Mouse (Mus musculus) kidney, postnatal 0 days (tissue): ENCODE measurements around the gene Prlh. TPM values are rescaled to one million over a fixed set of nuclear protein-coding genes. Genes with fewer than 3 reads are reported as not detected.

Source experiments
- ATAC-seq: fragments of 200-750 bp; cut with Nextera tagmentation; replicated peaks from 2 replicates; pipeline ENCODE4 v1.8.0; 2017; ENCODE audit warnings: low read depth, moderate number of reproducible peaks, moderate TSS enrichment, moderate library complexity; ENCODE audit not compliant: low FRiP score
- DNase-seq: peaks from one replicate; pipeline ENCODE4 v3.0.0-alpha.2; 2016; ENCODE audit warnings: low spot score
- H3K27ac ChIP-seq: fragments of 300-500 bp; sonication (generic); 2 replicates; pipeline ENCODE4 v1.5.1; 2014; ENCODE audit warnings: mild to moderate bottlenecking
- H3K27me3 ChIP-seq: fragments of 300-500 bp; sonication (generic); 2 replicates; pipeline ENCODE4 v1.6.1; 2014; ENCODE audit warnings: low read length, mixed read lengths; ENCODE audit not compliant: insufficient read depth
- H3K36me3 ChIP-seq: fragments of 300-500 bp; sonication (generic); 2 replicates; pipeline ENCODE4 v1.6.1; 2014; ENCODE audit warnings: low read length, mixed read lengths; ENCODE audit not compliant: insufficient read depth
- H3K4me1 ChIP-seq: fragments of 300-500 bp; sonication (generic); replicated peaks from 2 replicates; pipeline ENCODE4 v1.6.1; 2014; ENCODE audit warnings: antibody characterized with exemption, low read length, mixed read lengths; ENCODE audit not compliant: insufficient read depth
- H3K4me2 ChIP-seq: fragments of 300-500 bp; sonication (generic); 2 replicates; pipeline ENCODE4 v1.6.1; 2014; ENCODE audit warnings: mild to moderate bottlenecking, low read length, moderate library complexity, mixed read lengths
- H3K4me3 ChIP-seq: fragments of 300-500 bp; sonication (generic); replicated peaks from 2 replicates; pipeline ENCODE4 v1.5.1; 2014; ENCODE audit warnings: low read depth, low read length
- H3K9ac ChIP-seq: fragments of 300-500 bp; sonication (generic); 2 replicates; pipeline ENCODE4 v1.6.1; 2014; ENCODE audit warnings: low read depth, low read length
- H3K9me3 ChIP-seq: fragments of 300-500 bp; sonication (generic); replicated peaks from 2 replicates; pipeline ENCODE4 v1.6.1; 2016; ENCODE audit warnings: low read length, inconsistent platforms, mixed read lengths
- CTCF ChIP-seq: IDR thresholded peaks from 2 replicates; pipeline ENCODE4 v1.5.1; 2016; ENCODE audit warnings: antibody characterized with exemption, low read depth, mild to moderate bottlenecking, moderate library complexity
- whole genome bisulfite sequencing: fragments of 180-500 bp; shearing (Covaris S2); extraction: QIAGEN DNeasy Blood & Tissue Kit; methylation state at CpG from one replicate; pipeline ENCODE4 v1.1.7; 2014; 5-methylcytosine and 5-hydroxymethylcytosine counted together
- polyA plus RNA-seq: library from polyadenylated mRNA; unstranded; fragments of >200 nt; fragmentation: Nextera tagmentation; extraction: Ambion mirVana; gene quantifications from 2 replicates; pipeline ENCODE4 v1.2.1, GENCODE M21; 2015

Gene Prlh
- polyA plus RNA-seq, 1 experiment from 2014 or later, result not detected

- H3K27ac ChIP-seq, result no peak overlapping the region
- no peaks in the 10 kb centered on the region for H3K27me3 ChIP-seq
- H3K4me1 ChIP-seq, result peaks cover 9% of the 10 kb centered on the region; the same call in 1 of the 2 replicates
- no peak overlapping the region for H3K9ac ChIP-seq
- TF ChIP-seq CTCF, result no peak
- no peak overlapping the region for H3K4me2 ChIP-seq
- H3K9me3 ChIP-seq, result no peaks in the 10 kb centered on the region
- DNase-seq, result no peak
- no peaks in the 10 kb centered on the region for H3K36me3 ChIP-seq
- 86% methylated on average over 3 of the region's 3 CpGs for WGBS
- no peak for ATAC-seq
- H3K4me3 ChIP-seq, result no peak overlapping the region
These were observed 48.2 kb downstream of the Prlh start for GRCm38 (mm10) chr1:91001101-91001500.

GRCm38 (mm10) chr1:91001871-91002539 is 49.1 kb downstream of the Prlh start:
- Histone ChIP-seq H3K4me1 (peaks cover 9% of the 10 kb centered on the region; the same call in 1 of the 2 replicates), H3K9ac (no peak overlapping the region), H3K27me3 (no peaks in the 10 kb centered on the region), H3K27ac (no peak overlapping the region), H3K36me3 (no peaks in the 10 kb centered on the region), H3K4me2 (no peak overlapping the region), H3K9me3 (no peaks in the 10 kb centered on the region), H3K4me3 (no peak overlapping the region)
- TF ChIP-seq CTCF, result no peak
- ATAC-seq (no peak), DNase-seq (no peak)
- WGBS, result 79% methylated on average over 3 of the region's 3 CpGs

- 81% methylated on average over 3 of the region's 3 CpGs for WGBS
- Histone ChIP-seq H3K27me3 (no peaks in the 10 kb centered on the region), H3K27ac (no peak overlapping the region), H3K9me3 (no peaks in the 10 kb centered on the region), H3K4me3 (no peak overlapping the region), H3K36me3 (no peaks in the 10 kb centered on the region), H3K4me1 (peaks cover 9% of the 10 kb centered on the region; the same call in 1 of the 2 replicates), H3K9ac (no peak overlapping the region), H3K4me2 (no peak overlapping the region)
- no peak for ATAC-seq
- DNase-seq, result no peak
- no peak for TF ChIP-seq CTCF
These were observed 49.7 kb downstream of the Prlh start for GRCm38 (mm10) chr1:91002641-91003040.

Other genes starting within 250 kb of the Prlh start
- 19.9 and 24.3 TPM in 2 replicates for gene Col6a3, start 109.1 kb upstream of the Prlh start, polyA plus RNA-seq
- 0.34 and 0.93 TPM in 2 replicates for gene Mlph, start 38.0 kb upstream of the Prlh start, polyA plus RNA-seq
- gene Rab17, start 16.6 kb downstream of the Prlh start, polyA plus RNA-seq, result 21.3 and 23.3 TPM in 2 replicates
- 46.3 and 56.9 TPM in 2 replicates for gene Lrrfip1, start 45.6 kb downstream of the Prlh start, polyA plus RNA-seq
- 0.20 and 0.28 TPM in 2 replicates for gene Rbm44, start 192.0 kb downstream of the Prlh start, polyA plus RNA-seq
- gene Ramp1, start 226.7 kb downstream of the Prlh start, polyA plus RNA-seq, result 2.1 and 2.5 TPM in 2 replicates